Mouse (Mus musculus): Measurements from ENCODE around the gene Ncam1.

- TF ChIP-seq CTCF (IDR thresholded peaks at IDR 0.05; ENCODE audit: borderline replicate concordance, control insufficient read depth, extremely low read depth, insufficient read depth, low read length, poor library complexity), result no peak
- no peak for TF ChIP-seq POLR2A (IDR thresholded peaks at IDR 0.05; ENCODE audit: control insufficient read depth, extremely low read depth, insufficient read depth, low read length, poor library complexity)
Measured at GRCm38 (mm10) chr9:49630336-49630735, 168.4 kb downstream of the Ncam1 start.

All from thymus, adult 2 months (tissue).